Mouse (Mus musculus): ENCODE results near the gene Maml1. TPM values are rescaled to one million over a fixed set of nuclear protein-coding genes. Genes with fewer than 3 reads are reported as not detected.
"Not testable (repeated sequence)": the region's sequence is repeated elsewhere in the genome, so short reads cannot be mapped to it uniquely, and the experiment has no call there.

Gene Maml1
- polyA plus RNA-seq, 2 experiments = 13.7 to 25.2 TPM

DNA sequence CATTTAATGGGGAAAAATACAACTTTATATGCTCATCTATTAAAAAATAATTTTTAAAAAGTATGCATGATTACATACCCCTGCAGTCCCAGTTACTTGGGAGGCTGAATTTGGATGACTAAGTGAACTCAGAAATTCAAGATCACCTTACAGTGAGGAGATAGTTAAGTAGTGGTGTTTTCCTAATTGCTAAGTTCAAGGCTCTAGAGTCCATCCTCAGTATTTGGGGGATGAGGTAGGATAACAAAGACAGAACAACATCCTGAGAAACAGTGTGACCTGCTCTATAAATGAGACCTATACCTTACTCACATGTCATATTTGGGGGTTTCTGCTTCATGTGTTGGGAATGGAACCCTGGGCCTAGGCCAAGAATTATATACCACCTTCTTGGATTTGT lies 30.2 kb upstream of the Maml1 start:
- Histone ChIP-seq H3K4me3 (replicated peaks; ENCODE audit: low read length) (no peak overlapping the region), H3K27ac (replicated peaks; ENCODE audit: low read depth, low read length) (no peak overlapping the region), H3K36me3 (ENCODE audit: control insufficient read depth, insufficient read depth, low read length) (peaks cover 5% of the 10 kb centered on the region; the same call in 1 of the 2 replicates), H3K9ac (ENCODE audit: low read depth, low read length, severe bottlenecking) (no peak overlapping the region), H3K4me2 (replicated peaks; ENCODE audit: low read depth, low read length, severe bottlenecking) (no peak overlapping the region), H3K4me1 (ENCODE audit: control insufficient read depth, insufficient read depth, low read length) (peaks cover 22% of the 10 kb centered on the region), H3K27me3 (ENCODE audit: control insufficient read depth, insufficient read depth, low read length) (no peaks in the 10 kb centered on the region), H3K9me3 (ENCODE audit: control insufficient read depth, low read length) (no peaks in the 10 kb centered on the region)
- no peak for DNase-seq (ENCODE audit: low spot score)
- ATAC-seq (ENCODE audit: low FRiP score, low read depth) = no peak
- no peak for TF ChIP-seq POLR2A (IDR thresholded peaks at IDR 0.05; ENCODE audit: borderline replicate concordance, extremely low read depth, insufficient read depth, insufficient read length)

DNA sequence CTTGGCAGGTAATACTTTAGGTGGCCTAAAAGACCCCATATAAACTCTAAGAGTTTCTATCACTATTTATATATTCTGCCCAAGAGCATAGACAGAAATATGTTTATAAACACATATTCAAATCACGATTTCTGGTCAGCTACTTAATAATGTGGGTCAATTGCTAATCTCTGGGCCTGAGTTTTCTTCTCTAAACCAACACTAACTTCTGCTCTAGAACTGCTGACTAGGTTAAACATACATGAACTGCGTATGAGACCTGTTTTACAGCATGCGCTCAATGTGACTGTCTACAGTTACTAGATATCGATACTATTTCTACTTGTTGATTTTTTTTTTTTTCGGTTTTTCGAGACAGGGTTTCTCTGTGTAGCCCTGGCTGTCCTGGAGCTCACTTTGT lies 29.1 kb upstream of the Maml1 start:
- no peak for TF ChIP-seq POLR2A (IDR thresholded peaks at IDR 0.05; ENCODE audit: borderline replicate concordance, extremely low read depth, insufficient read depth, insufficient read length)
- Histone ChIP-seq H3K27me3 (ENCODE audit: control insufficient read depth, insufficient read depth, low read length) (no peaks in the 10 kb centered on the region), H3K4me2 (replicated peaks; ENCODE audit: low read depth, low read length, severe bottlenecking) (no peak overlapping the region), H3K9ac (ENCODE audit: low read depth, low read length, severe bottlenecking) (no peak overlapping the region), H3K27ac (replicated peaks; ENCODE audit: low read depth, low read length) (no peak overlapping the region), H3K9me3 (ENCODE audit: control insufficient read depth, low read length) (no peaks in the 10 kb centered on the region), H3K4me1 (ENCODE audit: control insufficient read depth, insufficient read depth, low read length) (peaks cover 17% of the 10 kb centered on the region), H3K4me3 (replicated peaks; ENCODE audit: low read length) (no peak overlapping the region), H3K36me3 (ENCODE audit: control insufficient read depth, insufficient read depth, low read length) (peaks cover 5% of the 10 kb centered on the region; the same call in 1 of the 2 replicates)
- no peak for ATAC-seq (ENCODE audit: low FRiP score, low read depth)
- no peak for DNase-seq (ENCODE audit: low spot score)
- WGBS = 94% methylated on average over 6 of the region's 6 CpGs

DNA sequence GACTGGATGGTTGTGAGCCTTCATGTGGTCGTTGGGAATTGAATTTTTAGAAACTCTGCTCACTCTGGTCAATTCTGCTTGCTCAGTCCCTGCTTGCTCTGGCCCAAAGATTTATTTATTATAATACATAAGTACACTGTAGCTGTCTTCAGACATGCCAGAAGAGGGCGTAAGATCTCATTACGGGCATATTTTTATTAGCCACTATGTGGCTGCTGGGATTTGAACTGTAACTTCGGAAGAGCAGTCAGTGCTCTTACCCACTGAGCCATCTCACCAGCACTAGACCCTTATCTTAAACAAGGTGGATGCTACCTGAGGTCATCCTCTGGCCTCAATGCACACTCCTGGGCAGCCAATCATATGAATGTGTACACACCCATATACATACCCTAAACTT lies 27.2 kb upstream of the Maml1 start:
- H3K27me3 ChIP-seq (ENCODE audit: control insufficient read depth, insufficient read depth, low read length); H3K4me3 ChIP-seq (replicated peaks; ENCODE audit: low read length); H3K27ac ChIP-seq (replicated peaks; ENCODE audit: low read depth, low read length); DNase-seq (ENCODE audit: low spot score); H3K36me3 ChIP-seq (ENCODE audit: control insufficient read depth, insufficient read depth, low read length); H3K9ac ChIP-seq (ENCODE audit: low read depth, low read length, severe bottlenecking); ATAC-seq (ENCODE audit: low FRiP score, low read depth); H3K4me2 ChIP-seq (replicated peaks; ENCODE audit: low read depth, low read length, severe bottlenecking); H3K9me3 ChIP-seq (ENCODE audit: control insufficient read depth, low read length): not testable (repeated sequence)
- H3K4me1 ChIP-seq (ENCODE audit: control insufficient read depth, insufficient read depth, low read length) = peaks cover 14% of the 10 kb centered on the region
- WGBS = 90% methylated on average over 4 of the region's 4 CpGs

DNA sequence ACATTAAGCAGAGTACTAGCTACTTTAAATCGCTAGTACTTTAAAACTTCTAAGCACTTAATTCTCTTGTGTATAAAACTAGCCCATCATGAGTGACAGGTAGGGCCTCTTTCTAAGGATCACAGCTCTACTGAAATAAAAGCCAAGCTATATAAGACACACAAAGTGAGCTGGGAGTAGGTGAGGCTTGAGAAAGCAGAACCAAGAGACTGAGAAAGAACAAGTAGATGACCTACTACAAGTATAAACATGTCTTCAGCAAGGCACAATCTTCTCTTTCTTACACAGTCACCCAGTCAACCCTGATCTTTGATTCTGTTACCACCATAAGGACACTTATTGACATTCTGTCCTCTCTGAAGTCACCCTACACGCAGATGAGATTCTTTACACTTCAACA lies 20.7 kb upstream of the Maml1 start:
- no peak for TF ChIP-seq POLR2A (IDR thresholded peaks at IDR 0.05; ENCODE audit: borderline replicate concordance, extremely low read depth, insufficient read depth, insufficient read length)
- 78% methylated on average over 2 of the region's 2 CpGs for WGBS
- H3K9ac ChIP-seq (ENCODE audit: low read depth, low read length, severe bottlenecking) = no peak overlapping the region
- H3K4me1 ChIP-seq (ENCODE audit: control insufficient read depth, insufficient read depth, low read length) = no peaks in the 10 kb centered on the region
- H3K9me3 ChIP-seq (ENCODE audit: control insufficient read depth, low read length) = no peaks in the 10 kb centered on the region
- H3K4me2 ChIP-seq (replicated peaks; ENCODE audit: low read depth, low read length, severe bottlenecking) = no peak overlapping the region
- no peak overlapping the region for H3K4me3 ChIP-seq (replicated peaks; ENCODE audit: low read length)
- DNase-seq (ENCODE audit: low spot score) (no peak), ATAC-seq (ENCODE audit: low FRiP score, low read depth) (no peak)
- no peak overlapping the region for H3K27ac ChIP-seq (replicated peaks; ENCODE audit: low read depth, low read length)
- no peaks in the 10 kb centered on the region for H3K27me3 ChIP-seq (ENCODE audit: control insufficient read depth, insufficient read depth, low read length)
- H3K36me3 ChIP-seq (ENCODE audit: control insufficient read depth, insufficient read depth, low read length) = peaks cover 38% of the 10 kb centered on the region

DNA sequence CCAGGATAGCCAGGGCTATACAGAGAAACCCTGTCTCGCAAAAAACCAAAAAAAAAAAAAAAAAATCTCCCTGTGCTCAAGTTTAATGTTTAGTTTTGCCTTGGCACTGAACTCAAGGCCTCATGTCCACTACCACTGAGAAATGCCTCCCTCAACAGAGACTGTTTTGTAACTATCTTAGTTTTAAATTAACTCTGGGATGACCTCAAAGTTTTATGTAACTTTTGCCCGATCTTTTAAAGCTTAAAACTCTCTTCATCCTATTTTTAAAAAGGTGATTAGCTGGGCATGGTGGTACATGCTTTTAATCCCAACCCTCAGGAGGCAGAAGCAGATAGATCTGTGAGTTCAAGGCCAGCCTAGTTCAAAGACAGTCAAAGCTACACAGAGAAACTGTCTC lies 11.3 kb upstream of the Maml1 start:
- TF ChIP-seq POLR2A (IDR thresholded peaks at IDR 0.05; ENCODE audit: borderline replicate concordance, extremely low read depth, insufficient read depth, insufficient read length) = no peak
- Histone ChIP-seq H3K4me1 (ENCODE audit: control insufficient read depth, insufficient read depth, low read length) (no peaks in the 10 kb centered on the region), H3K27me3 (ENCODE audit: control insufficient read depth, insufficient read depth, low read length) (no peaks in the 10 kb centered on the region), H3K27ac (replicated peaks; ENCODE audit: low read depth, low read length) (no peak overlapping the region), H3K4me2 (replicated peaks; ENCODE audit: low read depth, low read length, severe bottlenecking) (no peak overlapping the region), H3K9me3 (ENCODE audit: control insufficient read depth, low read length) (no peaks in the 10 kb centered on the region), H3K9ac (ENCODE audit: low read depth, low read length, severe bottlenecking) (no peak overlapping the region), H3K36me3 (ENCODE audit: control insufficient read depth, insufficient read depth, low read length) (peaks cover 95% of the 10 kb centered on the region), H3K4me3 (replicated peaks; ENCODE audit: low read length) (no peak overlapping the region)
- WGBS = 89% methylated on average over 2 of the region's 2 CpGs
- ATAC-seq (ENCODE audit: low FRiP score, low read depth) (no peak), DNase-seq (ENCODE audit: low spot score) (no peak)
